Mouse (Mus musculus): Measurements from ENCODE around the gene Chpf. TPM values are rescaled to one million over a fixed set of nuclear protein-coding genes. Genes with fewer than 3 reads are reported as not detected.
A peak's percentile ranks its signal among the peaks of the same experiment; 100 is the strongest.

Chpf gene
- polyA plus RNA-seq (2015; fragmentation: Nextera tagmentation; extraction: Ambion mirVana), result 26.0 and 28.6 TPM in 2 replicates

- peaks cover 24% of the 10 kb centered on the region for H3K4me1 ChIP-seq
- peaks cover 71% of the 10 kb centered on the region for H3K27me3 ChIP-seq (replicated peaks)
- under 1% methylated on average over 69 of the region's 76 CpGs for WGBS
- peak within 1 kb of the TSS; percentile 69 for H3K4me3 ChIP-seq
- peak within 1 kb of the TSS; percentile 81 for H3K27ac ChIP-seq (replicated peaks)
- peak within 1 kb of the TSS; percentile 73 for H3K4me2 ChIP-seq
- peaks cover 30% of the 10 kb centered on the region for H3K36me3 ChIP-seq
- peak within 1 kb of the TSS; percentile 81 for H3K9ac ChIP-seq
- peak; percentile 87 for ATAC-seq (ENCODE audit: extremely low read depth, insufficient number of reproducible peaks, low FRiP score, low TSS enrichment)
- no peaks in the 10 kb centered on the region for H3K9me3 ChIP-seq
Observed at GRCm38 (mm10) chr1:75478916-75479634, at the start of gene Chpf, which contains the start of gene Tmem198. Gene Chpf, minus strand, starts transcription at chr1:75479307. Gene Tmem198, plus strand, starts transcription at chr1:75479532.

GRCm38 (mm10) chr1:75524679-75525078 is 45.6 kb upstream of the Chpf start:
- Histone ChIP-seq H3K4me2 (no peak overlapping the region), H3K27ac (replicated peaks) (no peak overlapping the region), H3K4me1 (peaks cover 20% of the 10 kb centered on the region), H3K27me3 (replicated peaks) (no peaks in the 10 kb centered on the region), H3K9ac (0 out of 2 replicates have a peak overlapping the region, but pooled peaks have one; percentile 19), H3K36me3 (peaks cover 50% of the 10 kb centered on the region), H3K9me3 (no peaks in the 10 kb centered on the region), H3K4me3 (no peak overlapping the region)
- WGBS, result 81% methylated on average over 7 of the region's 7 CpGs
- no peak for ATAC-seq (ENCODE audit: extremely low read depth, insufficient number of reproducible peaks, low FRiP score, low TSS enrichment)

- peak within 1 kb of the TSS; percentile 99 for H3K27ac ChIP-seq (replicated peaks)
- H3K9ac ChIP-seq, result peak within 1 kb of the TSS; percentile 78
- peaks cover 45% of the 10 kb centered on the region for H3K4me1 ChIP-seq
- peak; percentile 90 for ATAC-seq (ENCODE audit: extremely low read depth, insufficient number of reproducible peaks, low FRiP score, low TSS enrichment)
- no peaks in the 10 kb centered on the region for H3K9me3 ChIP-seq
- peak within 1 kb of the TSS; percentile 80 for H3K4me2 ChIP-seq
- peak within 1 kb of the TSS; percentile 70 for H3K4me3 ChIP-seq
- H3K36me3 ChIP-seq, result peaks cover 18% of the 10 kb centered on the region
- under 1% methylated on average over 46 of the region's 46 CpGs for WGBS
- H3K27me3 ChIP-seq (replicated peaks), result no peaks in the 10 kb centered on the region
Observed at GRCm38 (mm10) chr1:75521321-75522031, 42.4 kb upstream of the Chpf start, which contains the start of gene Stk11ip. Gene Stk11ip, plus strand, starts transcription at chr1:75521529.

GRCm38 (mm10) chr1:75519576-75519975 is 40.5 kb upstream of the Chpf start:
- Histone ChIP-seq H3K4me1 (peaks cover 58% of the 10 kb centered on the region), H3K9ac (peak overlapping the region; percentile 57; the same call in 1 of the 2 replicates), H3K4me3 (no peak overlapping the region), H3K4me2 (peak overlapping the region; percentile 18; the same call in 1 of the 2 replicates), H3K9me3 (no peaks in the 10 kb centered on the region), H3K27me3 (replicated peaks) (no peaks in the 10 kb centered on the region), H3K27ac (replicated peaks) (peak overlapping the region; percentile 99), H3K36me3 (0 out of 2 replicates have a peak, but pooled peaks cover under 1% of the 10 kb centered on the region)
- no peak for ATAC-seq (ENCODE audit: extremely low read depth, insufficient number of reproducible peaks, low FRiP score, low TSS enrichment)
- WGBS, result 51% methylated on average over 5 of the region's 5 CpGs

- Histone ChIP-seq H3K27me3 (replicated peaks) (no peaks in the 10 kb centered on the region), H3K9me3 (no peaks in the 10 kb centered on the region), H3K9ac (no peak overlapping the region), H3K27ac (replicated peaks) (peak overlapping the region; percentile 28; the same call in 1 of the 2 replicates), H3K4me3 (no peak overlapping the region), H3K4me1 (peaks cover 59% of the 10 kb centered on the region), H3K36me3 (no peaks in the 10 kb centered on the region), H3K4me2 (no peak overlapping the region)
- no peak for ATAC-seq (ENCODE audit: extremely low read depth, insufficient number of reproducible peaks, low FRiP score, low TSS enrichment)
- WGBS, result 92% methylated on average over 4 of the region's 4 CpGs
Observed at GRCm38 (mm10) chr1:75518427-75518826, 39.3 kb upstream of the Chpf start.

GRCm38 (mm10) chr1:75517984-75518383 is 38.9 kb upstream of the Chpf start:
- Histone ChIP-seq H3K9me3 (no peaks in the 10 kb centered on the region), H3K4me2 (no peak overlapping the region), H3K27me3 (replicated peaks) (no peaks in the 10 kb centered on the region), H3K36me3 (no peaks in the 10 kb centered on the region), H3K9ac (no peak overlapping the region), H3K27ac (replicated peaks) (peak overlapping the region; percentile 28; the same call in 1 of the 2 replicates), H3K4me3 (no peak overlapping the region), H3K4me1 (peaks cover 63% of the 10 kb centered on the region)
- 49% methylated on average over 4 of the region's 4 CpGs for WGBS
- no peak for ATAC-seq (ENCODE audit: extremely low read depth, insufficient number of reproducible peaks, low FRiP score, low TSS enrichment)

- Histone ChIP-seq H3K9me3 (no peaks in the 10 kb centered on the region), H3K4me1 (peaks cover 68% of the 10 kb centered on the region), H3K27me3 (replicated peaks) (no peaks in the 10 kb centered on the region), H3K27ac (replicated peaks) (peak overlapping the region; percentile 70), H3K4me3 (no peak overlapping the region), H3K4me2 (no peak overlapping the region), H3K9ac (0 out of 2 replicates have a peak overlapping the region, but pooled peaks have one; percentile 44), H3K36me3 (no peaks in the 10 kb centered on the region)
- WGBS, result 45% methylated on average over 15 of the region's 15 CpGs
- no peak for ATAC-seq (ENCODE audit: extremely low read depth, insufficient number of reproducible peaks, low FRiP score, low TSS enrichment)
Observed at GRCm38 (mm10) chr1:75516703-75517380, 37.7 kb upstream of the Chpf start.

GRCm38 (mm10) chr1:75512550-75512949 is 33.4 kb upstream of the Chpf start:
- peaks cover 73% of the 10 kb centered on the region for H3K4me1 ChIP-seq
- no peaks in the 10 kb centered on the region for H3K27me3 ChIP-seq (replicated peaks)
- no peak overlapping the region for H3K9ac ChIP-seq
- ATAC-seq (ENCODE audit: extremely low read depth, insufficient number of reproducible peaks, low FRiP score, low TSS enrichment), result no peak
- no peaks in the 10 kb centered on the region for H3K9me3 ChIP-seq
- H3K36me3 ChIP-seq, result no peaks in the 10 kb centered on the region
- no peak overlapping the region for H3K4me3 ChIP-seq
- WGBS, result 81% methylated on average over 3 of the region's 3 CpGs
- peak overlapping the region; percentile 96 for H3K27ac ChIP-seq (replicated peaks)
- no peak overlapping the region for H3K4me2 ChIP-seq

- Histone ChIP-seq H3K4me3 (no peak overlapping the region), H3K9ac (peak overlapping the region; percentile 4), H3K27me3 (replicated peaks) (no peaks in the 10 kb centered on the region), H3K9me3 (no peaks in the 10 kb centered on the region), H3K27ac (replicated peaks) (peak overlapping the region; percentile 96), H3K4me2 (peak overlapping the region; percentile 4; the same call in 1 of the 2 replicates), H3K36me3 (no peaks in the 10 kb centered on the region), H3K4me1 (peaks cover 73% of the 10 kb centered on the region)
- 26% methylated on average over 4 of the region's 4 CpGs for WGBS
- peak; percentile 26; the same call in 1 of the 2 replicates for ATAC-seq (ENCODE audit: extremely low read depth, insufficient number of reproducible peaks, low FRiP score, low TSS enrichment)
Observed at GRCm38 (mm10) chr1:75511437-75512210, 32.5 kb upstream of the Chpf start.

GRCm38 (mm10) chr1:75510154-75510553 is 31.0 kb upstream of the Chpf start:
- Histone ChIP-seq H3K4me2 (peak overlapping the region; percentile 10; the same call in 1 of the 2 replicates), H3K9ac (0 out of 2 replicates have a peak overlapping the region, but pooled peaks have one; percentile 50), H3K4me1 (peaks cover 65% of the 10 kb centered on the region), H3K27ac (replicated peaks) (peak overlapping the region; percentile 96), H3K9me3 (no peaks in the 10 kb centered on the region), H3K27me3 (replicated peaks) (no peaks in the 10 kb centered on the region), H3K36me3 (no peaks in the 10 kb centered on the region), H3K4me3 (no peak overlapping the region)
- no peak for ATAC-seq (ENCODE audit: extremely low read depth, insufficient number of reproducible peaks, low FRiP score, low TSS enrichment)
- 48% methylated on average over 5 of the region's 5 CpGs for WGBS
